Mouse (Mus musculus) forebrain, postnatal 0 days (tissue): ENCODE measurements around the gene Mroh7. TPM values are rescaled to one million over a fixed set of nuclear protein-coding genes. Genes with fewer than 3 reads are reported as not detected.

Experiments
- ATAC-seq: fragments of 200-750 bp; cut with Nextera tagmentation; 2 replicates; pipeline ENCODE4 v1.8.0; 2017; ENCODE audit warnings: mild to moderate bottlenecking, moderate library complexity
- DNase-seq: peaks from one replicate; pipeline ENCODE4 v3.0.0-alpha.2; 2015
- H3K27ac ChIP-seq: fragments of 300-500 bp; sonication (generic); 2 replicates; pipeline ENCODE4 v1.5.1; 2014; ENCODE audit warnings: low read depth, mild to moderate bottlenecking, antibody characterized with exemption, low read length, moderate library complexity, mixed read lengths
- H3K27me3 ChIP-seq: fragments of 300-500 bp; sonication (generic); 2 replicates; pipeline ENCODE4 v1.6.1; 2014; ENCODE audit warnings: mild to moderate bottlenecking, low read length, mixed read lengths; ENCODE audit not compliant: insufficient read depth
- H3K36me3 ChIP-seq: fragments of 300-500 bp; sonication (generic); 2 replicates; pipeline ENCODE4 v1.6.1; 2014; ENCODE audit warnings: mild to moderate bottlenecking, moderate library complexity; ENCODE audit not compliant: insufficient read depth
- H3K4me1 ChIP-seq: fragments of 300-500 bp; sonication (generic); 2 replicates; pipeline ENCODE4 v1.6.1; 2014; ENCODE audit warnings: antibody characterized with exemption; ENCODE audit not compliant: insufficient read depth
- H3K4me2 ChIP-seq: fragments of 300-500 bp; sonication (generic); 2 replicates; pipeline ENCODE4 v1.6.1; 2014; ENCODE audit warnings: low read depth, mild to moderate bottlenecking, moderate library complexity
- H3K4me3 ChIP-seq: fragments of 300-500 bp; sonication (generic); 2 replicates; pipeline ENCODE4 v1.5.1; 2014; ENCODE audit warnings: low read depth, low read length, mixed read lengths
- H3K9ac ChIP-seq: fragments of 300-500 bp; sonication (generic); 2 replicates; pipeline ENCODE4 v1.6.1; 2014; ENCODE audit warnings: mild to moderate bottlenecking
- H3K9me3 ChIP-seq: fragments of 300-500 bp; sonication (generic); 2 replicates; pipeline ENCODE4 v1.6.1; 2016; ENCODE audit warnings: low read length
- CTCF ChIP-seq: sonication (generic); IDR thresholded peaks from 2 replicates; pipeline ENCODE4 v1.5.1; 2016; ENCODE audit warnings: antibody characterized with exemption, control low read depth, low read depth
- WGBS: fragments of 180-500 bp; shearing (Covaris S2); extraction: QIAGEN DNeasy Blood & Tissue Kit; methylation state at CpG from one replicate; pipeline ENCODE4 v1.1.7; 2014; 5-methylcytosine and 5-hydroxymethylcytosine counted together
- polyA plus RNA-seq: library from polyadenylated mRNA; unstranded; fragments of >200 nt; fragmentation: Nextera tagmentation; extraction: Ambion mirVana; gene quantifications from 2 replicates; pipeline ENCODE4 v1.2.1, GENCODE M21; 2015
- total RNA-seq: library from RNA; depleted of rRNA; stranded (reverse); fragments of >200 nt; gene quantifications from 2 replicates; pipeline ENCODE4 v1.2.3, GENCODE M21; 2014

Mroh7 gene
- total and polyA plus RNA-seq, 2 experiments from 2014 or later: 0.71 to 0.95 TPM

- ATAC-seq (no peak), DNase-seq (no peak)
- Histone ChIP-seq H3K4me2 (no peak overlapping the region), H3K9ac (no peak overlapping the region), H3K27ac (no peak overlapping the region), H3K4me3 (no peak overlapping the region), H3K27me3 (no peaks in the 10 kb centered on the region), H3K4me1 (peaks cover 7% of the 10 kb centered on the region), H3K9me3 (no peaks in the 10 kb centered on the region), H3K36me3 (peaks cover 40% of the 10 kb centered on the region)
- 93% methylated on average over 10 of the region's 10 CpGs for WGBS
- no peak for TF ChIP-seq CTCF
Measured at GRCm38 (mm10) chr4:106655681-106656080, 75.0 kb downstream of the Mroh7 start.

GRCm38 (mm10) chr4:106653051-106653450 is 77.7 kb downstream of the Mroh7 start:
- 93% methylated on average over 15 of the region's 15 CpGs for WGBS
- H3K9me3 ChIP-seq: no peaks in the 10 kb centered on the region
- peaks cover 26% of the 10 kb centered on the region for H3K36me3 ChIP-seq
- peaks cover 7% of the 10 kb centered on the region for H3K4me1 ChIP-seq
- no peak for DNase-seq
- no peak for TF ChIP-seq CTCF
- H3K4me3 ChIP-seq: no peak overlapping the region
- H3K27ac ChIP-seq: no peak overlapping the region
- H3K4me2 ChIP-seq: no peak overlapping the region
- H3K9ac ChIP-seq: no peak overlapping the region
- no peak for ATAC-seq
- H3K27me3 ChIP-seq: no peaks in the 10 kb centered on the region

- H3K4me3 ChIP-seq: no peak overlapping the region
- peaks cover 7% of the 10 kb centered on the region for H3K4me1 ChIP-seq
- no peak overlapping the region for H3K27ac ChIP-seq
- ATAC-seq: no peak
- H3K9ac ChIP-seq: no peak overlapping the region
- H3K27me3 ChIP-seq: no peaks in the 10 kb centered on the region
- H3K4me2 ChIP-seq: no peak overlapping the region
- DNase-seq: no peak
- no peak for TF ChIP-seq CTCF
- H3K9me3 ChIP-seq: no peaks in the 10 kb centered on the region
- H3K36me3 ChIP-seq: peaks cover 21% of the 10 kb centered on the region
- WGBS: 91% methylated on average over 3 of the region's 3 CpGs
Measured at GRCm38 (mm10) chr4:106652546-106652945, 78.2 kb downstream of the Mroh7 start.

GRCm38 (mm10) chr4:106650833-106651527 is 79.7 kb downstream of the Mroh7 start, which contains the start of gene Pars2:
Pars2 (plus strand) TSS chr4:106651069.
- peak; percentile 99 for DNase-seq
- Histone ChIP-seq H3K27ac (no peak within 1 kb of the TSS), H3K4me3 (peak within 1 kb of the TSS; percentile 62), H3K9me3 (no peaks in the 10 kb centered on the region), H3K9ac (peak within 1 kb of the TSS; percentile 72), H3K36me3 (peaks cover 21% of the 10 kb centered on the region), H3K4me2 (peak within 1 kb of the TSS; percentile 93), H3K27me3 (no peaks in the 10 kb centered on the region), H3K4me1 (peaks cover 7% of the 10 kb centered on the region)
- peak; percentile 99 for ATAC-seq
- WGBS: 3% methylated on average over 40 of the region's 40 CpGs
- TF ChIP-seq CTCF: no peak; the same call in 1 of the 2 replicates

GRCm38 (mm10) chr4:106647137-106647536 is 83.6 kb downstream of the Mroh7 start:
- DNase-seq (no peak), ATAC-seq (no peak)
- Histone ChIP-seq H3K36me3 (no peaks in the 10 kb centered on the region), H3K9ac (no peak overlapping the region), H3K27me3 (no peaks in the 10 kb centered on the region), H3K27ac (no peak overlapping the region), H3K4me2 (no peak overlapping the region), H3K4me1 (peaks cover 7% of the 10 kb centered on the region), H3K9me3 (no peaks in the 10 kb centered on the region), H3K4me3 (no peak overlapping the region)
- 74% methylated on average over 6 of the region's 6 CpGs for WGBS
- TF ChIP-seq CTCF: no peak

GRCm38 (mm10) chr4:106645797-106646196 is 84.9 kb downstream of the Mroh7 start:
- ATAC-seq: no peak
- H3K27me3 ChIP-seq: no peaks in the 10 kb centered on the region
- H3K9me3 ChIP-seq: no peaks in the 10 kb centered on the region
- no peak for TF ChIP-seq CTCF
- H3K27ac ChIP-seq: no peak overlapping the region
- H3K4me2 ChIP-seq: no peak overlapping the region
- H3K36me3 ChIP-seq: no peaks in the 10 kb centered on the region
- no peak for DNase-seq
- 75% methylated on average over 5 of the region's 5 CpGs for WGBS
- no peaks in the 10 kb centered on the region for H3K4me1 ChIP-seq
- H3K9ac ChIP-seq: no peak overlapping the region
- H3K4me3 ChIP-seq: no peak overlapping the region

GRCm38 (mm10) chr4:106644218-106644610 is 86.5 kb downstream of the Mroh7 start:
- Histone ChIP-seq H3K4me3 (no peak overlapping the region), H3K27me3 (no peaks in the 10 kb centered on the region), H3K4me2 (no peak overlapping the region), H3K36me3 (no peaks in the 10 kb centered on the region), H3K9me3 (no peaks in the 10 kb centered on the region), H3K27ac (no peak overlapping the region), H3K4me1 (no peaks in the 10 kb centered on the region), H3K9ac (no peak overlapping the region)
- 77% methylated on average over 6 of the region's 6 CpGs for WGBS
- DNase-seq (no peak), ATAC-seq (no peak)
- no peak for TF ChIP-seq CTCF
